Mouse (Mus musculus) urinary bladder, postnatal 25 days (tissue): ENCODE measurements at regions not wholly inside any gene's neighbourhood (a gene's known extent, or its start where the extent isn't known, plus 50 kb on each side); places are given as distances from the start of the nearest gene placed in this dataset.
A peak's percentile ranks its signal among the peaks of the same experiment; 100 is the strongest.

Source experiments
- DNase-seq: peaks from one replicate; pipeline ENCODE4 v3.0.0; 2022; ENCODE audit warnings: low spot score

- no peak for DNase-seq
Observed at GRCm38 (mm10) chr11:57432299-57432698, 86.1 kb downstream of the Fam114a2 start.

GRCm38 (mm10) chr11:57431886-57432285 lies 86.5 kb downstream of the Fam114a2 start:
- DNase-seq: no peak

- DNase-seq: peak; percentile 6
Observed at GRCm38 (mm10) chr11:57426046-57426805, 92.2 kb downstream of the Fam114a2 start.

GRCm38 (mm10) chr11:57419416-57419815 lies 99.0 kb downstream of the Fam114a2 start:
- no peak for DNase-seq

- no peak for DNase-seq
Observed at GRCm38 (mm10) chr11:57416011-57416410, 102.4 kb downstream of the Fam114a2 start.

- DNase-seq: no peak
Observed at GRCm38 (mm10) chr11:57415167-57415566, 103.2 kb downstream of the Fam114a2 start.

GRCm38 (mm10) chr11:57414697-57415096 lies 103.7 kb downstream of the Fam114a2 start:
- DNase-seq: no peak

- no peak for DNase-seq
Observed at GRCm38 (mm10) chr11:57413271-57413670, 105.1 kb downstream of the Fam114a2 start.

- DNase-seq: no peak
Observed at GRCm38 (mm10) chr11:57412766-57413165, 105.7 kb downstream of the Fam114a2 start.

- no peak for DNase-seq
Observed at GRCm38 (mm10) chr11:57404172-57404571, 114.2 kb downstream of the Fam114a2 start.

- DNase-seq: no peak
Observed at GRCm38 (mm10) chr11:57401610-57402009, 116.8 kb downstream of the Fam114a2 start.

- DNase-seq: no peak
Observed at GRCm38 (mm10) chr11:57399366-57399765, 119.1 kb downstream of the Fam114a2 start.

GRCm38 (mm10) chr11:57396429-57396828 lies 122.0 kb downstream of the Fam114a2 start:
- DNase-seq: no peak

- no peak for DNase-seq
Observed at GRCm38 (mm10) chr11:57390826-57391225, 127.6 kb downstream of the Fam114a2 start.
